Mouse (Mus musculus) myocyte (in vitro differentiated cells): ENCODE results near the gene Foxg1.

Experiments used
- CEBPB ChIP-seq: IDR thresholded peaks from 2 replicates; pipeline ENCODE4 v1.6.1; 2011; ENCODE audit warnings: mild to moderate bottlenecking, moderate library complexity; ENCODE audit not compliant: poor library complexity, insufficient read depth, severe bottlenecking
- MAX ChIP-seq: IDR thresholded peaks from one replicate; pipeline ENCODE4 v1.6.1; 2011; ENCODE audit warnings: low read depth, mild to moderate bottlenecking, control low read depth
- MYOD1 ChIP-seq, 3 experiments: IDR thresholded peaks; one replicate each; pipeline ENCODE4 v1.6.1; 2011; ENCODE audit warnings: control low read depth in 2 of 3, low read depth in 2 of 3, mild to moderate bottlenecking in 2 of 3, moderate library complexity in 1 of 3; ENCODE audit not compliant: insufficient read length in 2 of 3, control insufficient read depth in 1 of 3
- MYOG ChIP-seq, 3 experiments: IDR thresholded peaks; one replicate each; pipeline ENCODE4 v1.6.1; 2011; ENCODE audit warnings: control low read depth in 2 of 3, low read depth in 2 of 3, mild to moderate bottlenecking in 2 of 3; ENCODE audit not compliant: insufficient read length in 2 of 3, control insufficient read depth in 1 of 3, insufficient read depth in 1 of 3
- POLR2A ChIP-seq: IDR thresholded peaks from one replicate; pipeline ENCODE4 v1.6.1; 2011; ENCODE audit warnings: low read depth, mild to moderate bottlenecking, control low read depth, moderate library complexity; ENCODE audit not compliant: insufficient read length
- POLR2AphosphoS2 ChIP-seq: IDR thresholded peaks from one replicate; pipeline ENCODE4 v1.6.1; 2011; ENCODE audit warnings: low read depth, control low read depth; ENCODE audit not compliant: insufficient read length
- REST ChIP-seq: IDR thresholded peaks from one replicate; pipeline ENCODE4 v1.6.1; 2011; ENCODE audit warnings: mild to moderate bottlenecking, control low read depth, moderate library complexity; ENCODE audit not compliant: insufficient read depth, insufficient read length
- SRF ChIP-seq: IDR thresholded peaks from one replicate; pipeline ENCODE4 v1.6.1; 2011; ENCODE audit warnings: low read depth; ENCODE audit not compliant: control insufficient read depth, insufficient read length
- TCF12 ChIP-seq: IDR thresholded peaks from one replicate; pipeline ENCODE4 v1.6.1; 2011; ENCODE audit warnings: mild to moderate bottlenecking, control low read depth; ENCODE audit not compliant: poor library complexity, insufficient read depth, severe bottlenecking
- USF1 ChIP-seq: IDR thresholded peaks from one replicate; pipeline ENCODE4 v1.6.1; 2011; ENCODE audit warnings: low read depth, mild to moderate bottlenecking, control low read depth, moderate library complexity

GRCm38 (mm10) chr12:49381031-49381525, 1.4 kb upstream of the Foxg1 start:
- TF ChIP-seq POLR2A = no peak
- TF ChIP-seq TCF12 = no peak
- no peak for TF ChIP-seq MYOD1 (IDR thresholded peaks at IDR 0.05; ENCODE audit: control insufficient read depth in 1 of 3, insufficient read length in 2 of 3, low read depth in 2 of 3)
- no peak for TF ChIP-seq SRF
- TF ChIP-seq USF1 = no peak
- no peak for TF ChIP-seq MYOG (IDR thresholded peaks at IDR 0.05; ENCODE audit: control insufficient read depth in 1 of 3, insufficient read depth in 1 of 3, insufficient read length in 2 of 3, low read depth in 2 of 3)
- TF ChIP-seq CEBPB = no peak
- no peak for TF ChIP-seq REST
- no peak for TF ChIP-seq MAX
- TF ChIP-seq POLR2AphosphoS2 = no peak
